Mouse (Mus musculus): ENCODE measurements around the gene Map4k3.

Gene Map4k3

GRCm38 (mm10) chr17:80683821-80684576 is 44.3 kb downstream of the Map4k3 start:
- no peak for DNase-seq (ENCODE audit: low spot score)

- DNase-seq (ENCODE audit: low spot score): no peak
Measured at GRCm38 (mm10) chr17:80683041-80683440, 45.2 kb downstream of the Map4k3 start.

GRCm38 (mm10) chr17:80678190-80678589 is 50.1 kb downstream of the Map4k3 start:
- DNase-seq (ENCODE audit: low spot score): no peak

- DNase-seq (ENCODE audit: low spot score): no peak
Measured at GRCm38 (mm10) chr17:80676859-80677535, 51.3 kb downstream of the Map4k3 start.

GRCm38 (mm10) chr17:80676211-80676610 is 52.1 kb downstream of the Map4k3 start:
- no peak for DNase-seq (ENCODE audit: low spot score)

GRCm38 (mm10) chr17:80670395-80670794 is 57.9 kb downstream of the Map4k3 start:
- no peak for DNase-seq (ENCODE audit: low spot score)

GRCm38 (mm10) chr17:80663623-80664022 is 64.7 kb downstream of the Map4k3 start:
- DNase-seq (ENCODE audit: low spot score): no peak

- no peak for DNase-seq (ENCODE audit: low spot score)
Measured at GRCm38 (mm10) chr17:80662836-80663620, 65.3 kb downstream of the Map4k3 start.

- no peak for DNase-seq (ENCODE audit: low spot score)
Measured at GRCm38 (mm10) chr17:80661896-80662295, 66.4 kb downstream of the Map4k3 start.

GRCm38 (mm10) chr17:80660707-80661380 is 67.4 kb downstream of the Map4k3 start:
- no peak for DNase-seq (ENCODE audit: low spot score)

- no peak for DNase-seq (ENCODE audit: low spot score)
Measured at GRCm38 (mm10) chr17:80660234-80660633, 68.1 kb downstream of the Map4k3 start.

- no peak for DNase-seq (ENCODE audit: low spot score)
Measured at GRCm38 (mm10) chr17:80659821-80660220, 68.5 kb downstream of the Map4k3 start.

- DNase-seq (ENCODE audit: low spot score): no peak
Measured at GRCm38 (mm10) chr17:80654323-80654722, 74.0 kb downstream of the Map4k3 start.

- DNase-seq (ENCODE audit: low spot score): no peak
Measured at GRCm38 (mm10) chr17:80652740-80653139, 75.5 kb downstream of the Map4k3 start.

GRCm38 (mm10) chr17:80646843-80647242 is 81.4 kb downstream of the Map4k3 start:
- no peak for DNase-seq (ENCODE audit: low spot score)

GRCm38 (mm10) chr17:80646131-80646530 is 82.2 kb downstream of the Map4k3 start:
- DNase-seq (ENCODE audit: low spot score): no peak

GRCm38 (mm10) chr17:80645694-80646034 is 82.6 kb downstream of the Map4k3 start:
- DNase-seq (ENCODE audit: low spot score): no peak

- no peak for DNase-seq (ENCODE audit: low spot score)
Measured at GRCm38 (mm10) chr17:80644983-80645693, 83.1 kb downstream of the Map4k3 start.

GRCm38 (mm10) chr17:80644567-80644966 is 83.7 kb downstream of the Map4k3 start:
- no peak for DNase-seq (ENCODE audit: low spot score)

- DNase-seq (ENCODE audit: low spot score): no peak
Measured at GRCm38 (mm10) chr17:80638121-80638520, 90.2 kb downstream of the Map4k3 start.

GRCm38 (mm10) chr17:80635794-80636193 is 92.5 kb downstream of the Map4k3 start:
- no peak for DNase-seq (ENCODE audit: low spot score)

- DNase-seq (ENCODE audit: low spot score): no peak
Measured at GRCm38 (mm10) chr17:80632846-80633245, 95.4 kb downstream of the Map4k3 start.

Measured in ovary, postnatal 10 days (tissue).